Mouse (Mus musculus): ENCODE data around the gene Btbd17. TPM values are rescaled to one million over a fixed set of nuclear protein-coding genes. Genes with fewer than 3 reads are reported as not detected.

The Btbd17 gene
- polyA plus RNA-seq, 1 experiment from 2014 or later: 0.14 TPM

- peak overlapping the region; percentile 73; the same call in 1 of the 2 replicates for H3K27ac ChIP-seq
- 94% methylated on average over 7 of the region's 7 CpGs for WGBS
- H3K36me3 ChIP-seq: no peaks in the 10 kb centered on the region
- no peaks in the 10 kb centered on the region for H3K27me3 ChIP-seq (ENCODE audit: low read depth, poor library complexity, severe bottlenecking)
- no peak for DNase-seq (ENCODE audit: low spot score)
- H3K9me3 ChIP-seq (replicated peaks): no peaks in the 10 kb centered on the region
- no peak overlapping the region for H3K4me3 ChIP-seq
- H3K4me1 ChIP-seq: peaks cover 56% of the 10 kb centered on the region
Measured at GRCm38 (mm10) chr11:114818185-114818584, 22.4 kb upstream of the Btbd17 start.

GRCm38 (mm10) chr11:114816934-114817333, 21.2 kb upstream of the Btbd17 start:
- WGBS: 94% methylated on average over 4 of the region's 4 CpGs
- Histone ChIP-seq H3K27ac (0 out of 2 replicates have a peak overlapping the region, but pooled peaks have one; percentile 14), H3K27me3 (ENCODE audit: low read depth, poor library complexity, severe bottlenecking) (no peaks in the 10 kb centered on the region), H3K36me3 (no peaks in the 10 kb centered on the region), H3K4me1 (peaks cover 51% of the 10 kb centered on the region), H3K9me3 (replicated peaks) (no peaks in the 10 kb centered on the region), H3K4me3 (no peak overlapping the region)
- DNase-seq (ENCODE audit: low spot score): no peak

GRCm38 (mm10) chr11:114814873-114815592, 19.3 kb upstream of the Btbd17 start:
- peaks cover 48% of the 10 kb centered on the region for H3K4me1 ChIP-seq
- no peak for DNase-seq (ENCODE audit: low spot score)
- H3K9me3 ChIP-seq (replicated peaks): no peaks in the 10 kb centered on the region
- H3K36me3 ChIP-seq: no peaks in the 10 kb centered on the region
- no peak overlapping the region for H3K4me3 ChIP-seq
- 0 out of 2 replicates have a peak overlapping the region, but pooled peaks have one; percentile 7 for H3K27ac ChIP-seq
- H3K27me3 ChIP-seq (ENCODE audit: low read depth, poor library complexity, severe bottlenecking): no peaks in the 10 kb centered on the region
- 69% methylated on average over 11 of the region's 11 CpGs for WGBS

GRCm38 (mm10) chr11:114812731-114813240, 17.0 kb upstream of the Btbd17 start:
- DNase-seq (ENCODE audit: low spot score): peak; percentile 98
- H3K4me3 ChIP-seq: no peak overlapping the region
- no peaks in the 10 kb centered on the region for H3K36me3 ChIP-seq
- H3K9me3 ChIP-seq (replicated peaks): no peaks in the 10 kb centered on the region
- no peaks in the 10 kb centered on the region for H3K27me3 ChIP-seq (ENCODE audit: low read depth, poor library complexity, severe bottlenecking)
- H3K27ac ChIP-seq: peak overlapping the region; percentile 62
- WGBS: 13% methylated on average over 6 of the region's 6 CpGs
- peaks cover 48% of the 10 kb centered on the region for H3K4me1 ChIP-seq

GRCm38 (mm10) chr11:114810344-114810743, 14.6 kb upstream of the Btbd17 start:
- Histone ChIP-seq H3K36me3 (no peaks in the 10 kb centered on the region), H3K4me3 (no peak overlapping the region), H3K9me3 (replicated peaks) (no peaks in the 10 kb centered on the region), H3K4me1 (peaks cover 47% of the 10 kb centered on the region), H3K27ac (peak overlapping the region; percentile 81), H3K27me3 (ENCODE audit: low read depth, poor library complexity, severe bottlenecking) (0 out of 2 replicates have a peak, but pooled peaks cover 5% of the 10 kb centered on the region)
- DNase-seq (ENCODE audit: low spot score): no peak
- 16% methylated on average over 4 of the region's 4 CpGs for WGBS

- Histone ChIP-seq H3K4me3 (no peak overlapping the region), H3K4me1 (peaks cover 38% of the 10 kb centered on the region), H3K27me3 (ENCODE audit: low read depth, poor library complexity, severe bottlenecking) (peaks cover 5% of the 10 kb centered on the region; the same call in 1 of the 2 replicates), H3K36me3 (no peaks in the 10 kb centered on the region), H3K27ac (peak overlapping the region; percentile 81; the same call in 1 of the 2 replicates), H3K9me3 (replicated peaks) (no peaks in the 10 kb centered on the region)
- 84% methylated on average over 1 of the region's 1 CpGs for WGBS
- no peak for DNase-seq (ENCODE audit: low spot score)
Measured at GRCm38 (mm10) chr11:114809371-114809770, 13.6 kb upstream of the Btbd17 start.

- H3K4me3 ChIP-seq: no peak overlapping the region
- peaks cover 19% of the 10 kb centered on the region for H3K27me3 ChIP-seq (ENCODE audit: low read depth, poor library complexity, severe bottlenecking)
- H3K9me3 ChIP-seq (replicated peaks): no peaks in the 10 kb centered on the region
- H3K27ac ChIP-seq: no peak overlapping the region
- DNase-seq (ENCODE audit: low spot score): no peak
- no peaks in the 10 kb centered on the region for H3K36me3 ChIP-seq
- 35% methylated on average over 14 of the region's 14 CpGs for WGBS
- peaks cover 42% of the 10 kb centered on the region for H3K4me1 ChIP-seq
Measured at GRCm38 (mm10) chr11:114807686-114808427, 12.1 kb upstream of the Btbd17 start.

GRCm38 (mm10) chr11:114807025-114807424, 11.3 kb upstream of the Btbd17 start:
- Histone ChIP-seq H3K4me3 (no peak overlapping the region), H3K36me3 (no peaks in the 10 kb centered on the region), H3K4me1 (peaks cover 45% of the 10 kb centered on the region), H3K9me3 (replicated peaks) (no peaks in the 10 kb centered on the region), H3K27ac (no peak overlapping the region), H3K27me3 (ENCODE audit: low read depth, poor library complexity, severe bottlenecking) (peaks cover 19% of the 10 kb centered on the region)
- WGBS: 75% methylated on average over 2 of the region's 2 CpGs
- DNase-seq (ENCODE audit: low spot score): no peak

- no peaks in the 10 kb centered on the region for H3K36me3 ChIP-seq
- no peak overlapping the region for H3K27ac ChIP-seq
- H3K27me3 ChIP-seq (ENCODE audit: low read depth, poor library complexity, severe bottlenecking): peaks cover 19% of the 10 kb centered on the region
- peaks cover 27% of the 10 kb centered on the region for H3K4me1 ChIP-seq
- no peak overlapping the region for H3K4me3 ChIP-seq
- H3K9me3 ChIP-seq (replicated peaks): no peaks in the 10 kb centered on the region
- WGBS: 65% methylated on average over 8 of the region's 8 CpGs
- DNase-seq (ENCODE audit: low spot score): no peak
Measured at GRCm38 (mm10) chr11:114803990-114804389, 8.2 kb upstream of the Btbd17 start.

- Histone ChIP-seq H3K27ac (peak overlapping the region; percentile 42), H3K9me3 (replicated peaks) (no peaks in the 10 kb centered on the region), H3K36me3 (no peaks in the 10 kb centered on the region), H3K4me3 (no peak overlapping the region), H3K27me3 (ENCODE audit: low read depth, poor library complexity, severe bottlenecking) (peaks cover 19% of the 10 kb centered on the region), H3K4me1 (peaks cover 19% of the 10 kb centered on the region)
- no peak for DNase-seq (ENCODE audit: low spot score)
- WGBS: 68% methylated on average over 15 of the region's 15 CpGs
Measured at GRCm38 (mm10) chr11:114802540-114803267, 7.0 kb upstream of the Btbd17 start.

GRCm38 (mm10) chr11:114801906-114802305, 6.2 kb upstream of the Btbd17 start:
- no peak for DNase-seq (ENCODE audit: low spot score)
- H3K4me1 ChIP-seq: peaks cover 12% of the 10 kb centered on the region
- no peak overlapping the region for H3K27ac ChIP-seq
- 83% methylated on average over 1 of the region's 1 CpGs for WGBS
- no peak overlapping the region for H3K4me3 ChIP-seq
- peaks cover 25% of the 10 kb centered on the region for H3K27me3 ChIP-seq (ENCODE audit: low read depth, poor library complexity, severe bottlenecking)
- no peaks in the 10 kb centered on the region for H3K9me3 ChIP-seq (replicated peaks)
- H3K36me3 ChIP-seq: no peaks in the 10 kb centered on the region

- no peaks in the 10 kb centered on the region for H3K36me3 ChIP-seq
- 92% methylated on average over 3 of the region's 3 CpGs for WGBS
- H3K27ac ChIP-seq: no peak within 1 kb of the TSS
- peaks cover 45% of the 10 kb centered on the region for H3K27me3 ChIP-seq (ENCODE audit: low read depth, poor library complexity, severe bottlenecking)
- peaks cover 28% of the 10 kb centered on the region for H3K4me1 ChIP-seq
- H3K4me3 ChIP-seq: no peak within 1 kb of the TSS
- no peaks in the 10 kb centered on the region for H3K9me3 ChIP-seq (replicated peaks)
- DNase-seq (ENCODE audit: low spot score): no peak
Measured at GRCm38 (mm10) chr11:114798624-114799023, 2.9 kb upstream of the Btbd17 start, which contains the start of gene Gpr142. Gpr142 (plus strand) TSS chr11:114798924.
